Mouse (Mus musculus) neural tube, embryonic 14.5 days (tissue): ENCODE results near the gene Acp7. TPM values are rescaled to one million over a fixed set of nuclear protein-coding genes. Genes with fewer than 3 reads are reported as not detected.
"Not testable (repeated sequence)": the region's sequence is repeated elsewhere in the genome, so short reads cannot be mapped to it uniquely, and the experiment has no call there.

ENCODE experiments used
- ATAC-seq: fragments of 200-750 bp; cut with Nextera tagmentation; 2 replicates; pipeline ENCODE4 v1.8.0; 2017; ENCODE audit warnings: low read depth, mild to moderate bottlenecking, moderate TSS enrichment, moderate library complexity
- H3K27ac ChIP-seq: fragments of 300-500 bp; sonication (generic); 2 replicates; pipeline ENCODE4 v1.5.1; 2014; ENCODE audit warnings: low read depth, mild to moderate bottlenecking, control low read depth, low read length, moderate library complexity, mixed read lengths
- H3K27me3 ChIP-seq: fragments of 300-500 bp; sonication (generic); 2 replicates; pipeline ENCODE4 v1.6.1; 2014; ENCODE audit warnings: low read length; ENCODE audit not compliant: control insufficient read depth, insufficient read depth
- H3K36me3 ChIP-seq: fragments of 300-500 bp; sonication (generic); 2 replicates; pipeline ENCODE4 v1.6.1; 2014; ENCODE audit warnings: low read length, mixed read lengths; ENCODE audit not compliant: control insufficient read depth, insufficient read depth
- H3K4me1 ChIP-seq: fragments of 300-500 bp; sonication (generic); 2 replicates; pipeline ENCODE4 v1.6.1; 2014; ENCODE audit warnings: low read length; ENCODE audit not compliant: control insufficient read depth, insufficient read depth
- H3K4me2 ChIP-seq: fragments of 300-500 bp; sonication (generic); 2 replicates; pipeline ENCODE4 v1.6.1; 2014; ENCODE audit warnings: mild to moderate bottlenecking, low read depth, low read length, control low read depth
- H3K4me3 ChIP-seq: fragments of 300-500 bp; sonication (generic); 2 replicates; pipeline ENCODE4 v1.5.1; 2014; ENCODE audit warnings: low read depth, low read length, control low read depth, mixed read lengths
- H3K9ac ChIP-seq: fragments of 300-500 bp; sonication (generic); replicated peaks from 2 replicates; pipeline ENCODE4 v1.6.1; 2014; ENCODE audit warnings: low read depth, mild to moderate bottlenecking, control low read depth, low read length, mixed read lengths
- H3K9me3 ChIP-seq: fragments of 300-500 bp; sonication (generic); 2 replicates; pipeline ENCODE4 v1.6.1; 2016; ENCODE audit warnings: low read length; ENCODE audit not compliant: control insufficient read depth
- WGBS: fragments of 180-500 bp; shearing (Covaris S2); extraction: QIAGEN DNeasy Blood & Tissue Kit; methylation state at CpG from one replicate; pipeline ENCODE4 v1.1.7; 2014; 5-methylcytosine and 5-hydroxymethylcytosine counted together
- polyA plus RNA-seq: library from polyadenylated mRNA; unstranded; fragments of >200 nt; fragmentation: Nextera tagmentation; extraction: Ambion mirVana; gene quantifications from 2 replicates; pipeline ENCODE4 v1.2.1, GENCODE M21; 2014

Acp7 gene
- polyA plus RNA-seq, result 0.19 TPM in 1 of 2 replicates, not detected in the other

DNA sequence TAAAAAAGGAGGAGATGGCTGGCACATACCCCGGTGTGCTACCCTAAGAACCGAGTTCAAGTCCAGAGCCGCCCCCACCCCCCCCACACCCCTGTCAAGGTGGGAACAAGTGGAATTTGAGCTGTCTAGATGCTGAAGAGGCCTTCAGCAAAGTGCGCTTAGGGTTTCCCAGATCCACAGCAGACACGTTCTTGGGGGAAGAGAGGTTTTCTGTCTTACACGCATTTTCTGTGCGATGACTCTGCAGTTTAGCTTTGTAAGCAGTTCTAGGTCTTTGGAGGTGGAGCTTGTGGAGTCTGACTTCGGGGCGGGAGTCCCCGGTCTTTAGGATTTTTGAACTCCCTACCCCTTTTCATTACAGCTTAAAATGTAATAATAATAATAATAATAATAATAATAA lies at the start of gene Acp7:
Gene Acp7, minus strand, starts transcription at position 260 of the 400 bp plus-strand sequence.
- H3K9me3 ChIP-seq, result no peaks in the 10 kb centered on the region
- ATAC-seq, result no peak
- peak within 1 kb of the TSS; percentile 9 for H3K4me3 ChIP-seq
- no peaks in the 10 kb centered on the region for H3K36me3 ChIP-seq
- H3K4me2 ChIP-seq, result peak within 1 kb of the TSS; percentile 35
- H3K9ac ChIP-seq, result peak within 1 kb of the TSS; percentile 29; the same call in 1 of the 2 replicates
- no peaks in the 10 kb centered on the region for H3K4me1 ChIP-seq
- H3K27ac ChIP-seq, result no peak within 1 kb of the TSS
- WGBS, result 33% methylated on average over 10 of the region's 10 CpGs
- H3K27me3 ChIP-seq, result peaks cover 14% of the 10 kb centered on the region

DNA sequence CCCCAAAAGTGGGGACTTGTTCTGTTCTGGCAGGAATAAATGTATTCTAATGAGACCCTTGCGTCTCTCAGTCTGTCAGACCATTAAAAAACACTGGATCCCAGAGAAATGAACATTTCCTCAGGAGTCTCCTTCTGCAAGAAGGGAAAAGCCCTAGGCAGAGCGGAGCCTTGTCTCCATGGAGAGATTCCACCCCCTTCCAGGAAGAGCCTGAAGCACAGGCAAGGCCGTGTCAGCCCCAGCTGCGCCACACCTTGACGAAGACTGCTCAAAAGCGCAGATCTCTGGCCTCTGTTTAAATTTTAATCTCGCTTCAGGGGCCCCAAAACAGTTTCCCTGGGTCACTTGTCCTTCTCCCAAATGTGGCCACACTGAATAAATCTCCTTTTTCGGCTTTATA lies 46.5 kb upstream of the Acp7 start:
- Histone ChIP-seq H3K9ac (no peak overlapping the region), H3K36me3 (no peaks in the 10 kb centered on the region), H3K9me3 (no peaks in the 10 kb centered on the region), H3K4me1 (no peaks in the 10 kb centered on the region), H3K4me3 (no peak overlapping the region), H3K27me3 (no peaks in the 10 kb centered on the region), H3K4me2 (no peak overlapping the region), H3K27ac (no peak overlapping the region)
- no peak for ATAC-seq
- 92% methylated on average over 8 of the region's 8 CpGs for WGBS

DNA sequence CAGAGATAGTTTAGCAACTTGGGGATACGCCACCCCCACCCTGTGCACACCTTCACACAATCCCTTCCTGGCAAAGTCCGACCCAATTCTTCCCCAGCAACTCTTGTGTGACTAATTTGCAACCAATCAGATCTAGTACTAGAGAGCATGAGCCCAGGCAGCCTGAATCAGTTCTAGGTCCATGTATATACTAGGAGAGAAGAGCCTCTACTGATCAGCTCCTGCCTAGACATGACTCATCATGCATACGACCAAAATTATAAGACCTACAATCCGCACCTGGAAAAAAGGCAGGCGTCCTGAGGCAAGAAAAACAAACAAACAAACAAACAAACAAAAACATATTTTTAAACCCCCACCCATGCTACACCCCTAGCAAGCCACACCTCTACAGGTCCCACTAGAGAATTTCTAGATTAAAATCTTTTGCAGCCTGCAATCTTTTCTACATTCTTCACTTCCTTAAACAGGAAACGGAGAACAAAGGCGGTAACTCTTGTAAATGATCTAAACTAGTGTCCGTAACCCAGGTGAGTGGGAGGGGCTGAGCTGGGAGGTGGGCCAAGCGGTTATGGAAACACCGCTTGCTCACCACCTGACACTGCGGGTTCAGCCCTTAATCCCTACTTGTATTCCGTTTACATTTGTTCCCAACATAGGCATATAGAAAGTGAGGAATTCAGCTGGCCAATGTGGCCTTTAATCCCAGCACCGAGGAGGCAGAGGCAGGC lies 45.8 kb upstream of the Acp7 start:
- no peak for ATAC-seq
- no peak overlapping the region for H3K4me3 ChIP-seq
- no peaks in the 10 kb centered on the region for H3K4me1 ChIP-seq
- WGBS, result 88% methylated on average over 13 of the region's 13 CpGs
- no peaks in the 10 kb centered on the region for H3K36me3 ChIP-seq
- H3K27ac ChIP-seq, result no peak overlapping the region
- H3K27me3 ChIP-seq, result no peaks in the 10 kb centered on the region
- H3K4me2 ChIP-seq, result no peak overlapping the region
- no peaks in the 10 kb centered on the region for H3K9me3 ChIP-seq
- H3K9ac ChIP-seq, result no peak overlapping the region

DNA sequence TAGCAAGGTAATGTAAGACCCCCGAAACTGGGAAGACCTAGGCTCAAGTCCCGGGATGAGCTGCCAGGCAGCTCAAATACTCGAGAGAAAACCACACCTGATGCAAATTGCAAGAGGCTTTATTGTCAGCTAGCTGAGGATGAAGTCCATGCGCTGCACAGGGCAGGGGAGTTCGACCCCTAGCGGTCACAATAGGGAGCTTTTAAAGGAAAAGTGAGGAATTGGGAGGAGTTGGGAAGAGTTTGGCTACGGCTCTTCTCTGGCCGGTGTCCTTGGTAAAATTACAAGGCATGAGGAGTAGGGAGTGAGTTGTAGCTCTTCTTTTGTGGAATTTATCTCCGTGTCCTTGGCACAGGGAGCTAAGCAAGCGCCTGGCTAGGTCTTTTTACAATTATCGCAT lies 44.6 kb upstream of the Acp7 start:
- ATAC-seq, result no peak
- 46% methylated on average over 11 of the region's 11 CpGs for WGBS
- H3K9me3 ChIP-seq, result no peaks in the 10 kb centered on the region
- no peaks in the 10 kb centered on the region for H3K27me3 ChIP-seq
- no peaks in the 10 kb centered on the region for H3K4me1 ChIP-seq
- H3K27ac ChIP-seq, result no peak overlapping the region
- H3K4me3 ChIP-seq, result no peak overlapping the region
- H3K36me3 ChIP-seq, result no peaks in the 10 kb centered on the region
- no peak overlapping the region for H3K4me2 ChIP-seq
- no peak overlapping the region for H3K9ac ChIP-seq

DNA sequence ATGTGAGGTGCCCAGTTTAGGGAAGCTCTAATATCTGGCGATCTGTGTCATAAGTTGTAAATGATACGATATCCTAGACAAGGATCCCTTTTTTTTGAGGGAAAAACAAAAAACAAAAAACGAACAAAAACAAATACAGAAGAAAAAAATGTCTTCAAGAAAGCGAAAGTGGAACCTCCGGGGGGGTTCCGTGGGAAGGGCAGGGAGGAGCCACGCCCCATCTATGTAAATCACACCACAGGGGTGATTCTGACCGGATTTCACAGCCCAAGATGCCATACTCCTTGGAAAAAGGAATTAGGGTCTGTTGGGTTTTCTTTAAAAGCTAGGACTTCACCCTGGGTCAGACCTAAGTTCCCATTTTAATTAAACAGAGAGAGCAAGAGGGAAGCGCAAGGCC lies 43.9 kb upstream of the Acp7 start:
- Histone ChIP-seq H3K4me3 (no peak overlapping the region), H3K4me1 (no peaks in the 10 kb centered on the region), H3K9ac (no peak overlapping the region), H3K27ac (no peak overlapping the region), H3K4me2 (no peak overlapping the region), H3K27me3 (no peaks in the 10 kb centered on the region), H3K9me3 (no peaks in the 10 kb centered on the region), H3K36me3 (no peaks in the 10 kb centered on the region)
- ATAC-seq, result no peak
- 85% methylated on average over 9 of the region's 9 CpGs for WGBS

DNA sequence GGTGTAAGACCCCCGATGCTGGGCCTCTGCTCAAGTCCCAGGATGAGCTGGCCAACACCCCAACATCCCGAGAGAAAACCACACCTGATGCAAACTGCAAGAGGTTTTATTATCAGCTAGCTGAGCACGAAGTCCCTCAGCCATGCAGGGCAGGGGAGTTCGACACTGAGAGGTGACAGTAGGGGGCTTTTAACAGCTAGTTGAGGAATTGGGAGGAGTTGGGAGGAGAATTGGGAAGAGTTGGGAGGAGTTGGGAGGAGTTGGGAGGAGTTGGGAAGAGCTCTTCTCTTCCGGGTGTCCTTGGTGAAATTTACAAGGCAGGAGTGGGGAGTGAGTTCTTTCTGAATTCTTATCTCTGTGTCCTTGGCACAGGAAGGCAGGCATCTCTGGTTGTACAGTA lies 41.7 kb upstream of the Acp7 start:
- H3K9ac ChIP-seq, H3K4me3 ChIP-seq, H3K9me3 ChIP-seq, H3K4me1 ChIP-seq, H3K4me2 ChIP-seq, H3K36me3 ChIP-seq, H3K27ac ChIP-seq, H3K27me3 ChIP-seq, ATAC-seq: not testable (repeated sequence)
- 64% methylated on average over 5 of the region's 5 CpGs for WGBS

DNA sequence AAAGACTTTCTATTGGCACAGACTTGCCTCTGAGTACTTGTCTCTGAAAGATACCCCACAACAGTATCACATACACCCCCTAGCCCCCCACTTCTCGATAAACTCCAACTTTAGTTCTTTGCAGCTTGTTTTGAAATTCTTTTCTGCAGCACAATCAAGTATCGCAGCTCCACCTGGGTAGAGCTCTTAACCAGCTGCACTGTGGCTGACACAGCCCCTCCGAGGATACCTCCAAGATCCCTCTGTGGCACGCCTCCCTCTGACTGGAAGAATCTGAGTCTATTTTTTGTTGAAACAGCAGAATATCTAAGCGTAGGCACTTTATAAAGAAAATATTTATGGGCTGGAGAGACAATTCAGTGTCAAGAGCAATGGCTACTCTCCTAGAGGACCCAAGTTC lies 41.1 kb upstream of the Acp7 start:
- no peak overlapping the region for H3K4me2 ChIP-seq
- ATAC-seq, result no peak
- no peak overlapping the region for H3K4me3 ChIP-seq

DNA sequence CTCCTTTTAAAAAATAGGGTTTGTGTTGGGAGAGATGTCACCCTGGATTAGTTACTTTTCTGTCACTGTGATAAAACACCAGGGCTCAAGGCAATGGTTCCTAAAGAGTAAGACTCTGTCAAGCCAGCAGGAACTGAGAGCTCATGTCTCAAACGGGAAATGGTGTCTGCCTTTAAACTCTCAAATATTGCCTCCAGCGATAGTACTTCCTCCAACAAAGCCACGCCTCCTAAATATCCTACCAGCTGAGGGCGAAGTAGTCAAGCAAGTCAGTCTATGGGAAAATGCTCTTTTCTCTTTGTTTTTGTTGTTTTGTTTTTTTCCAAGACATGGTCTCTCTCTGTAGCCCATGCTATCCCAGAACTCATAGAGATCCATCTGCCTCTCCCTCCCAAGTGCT lies 40.0 kb upstream of the Acp7 start:
- Histone ChIP-seq H3K27ac (no peak overlapping the region), H3K27me3 (no peaks in the 10 kb centered on the region), H3K4me3 (no peak overlapping the region), H3K9ac (no peak overlapping the region), H3K4me2 (no peak overlapping the region), H3K36me3 (no peaks in the 10 kb centered on the region), H3K4me1 (no peaks in the 10 kb centered on the region), H3K9me3 (no peaks in the 10 kb centered on the region)
- ATAC-seq, result no peak
- 75% methylated on average over 4 of the region's 4 CpGs for WGBS

More for the DNA sequence above, 41.1 kb upstream of the Acp7 start:
- Histone ChIP-seq H3K4me1 (no peaks in the 10 kb centered on the region), H3K27me3 (no peaks in the 10 kb centered on the region), H3K9me3 (no peaks in the 10 kb centered on the region), H3K36me3 (no peaks in the 10 kb centered on the region), H3K9ac (no peak overlapping the region), H3K27ac (no peak overlapping the region)
- 94% methylated on average over 5 of the region's 5 CpGs for WGBS

DNA sequence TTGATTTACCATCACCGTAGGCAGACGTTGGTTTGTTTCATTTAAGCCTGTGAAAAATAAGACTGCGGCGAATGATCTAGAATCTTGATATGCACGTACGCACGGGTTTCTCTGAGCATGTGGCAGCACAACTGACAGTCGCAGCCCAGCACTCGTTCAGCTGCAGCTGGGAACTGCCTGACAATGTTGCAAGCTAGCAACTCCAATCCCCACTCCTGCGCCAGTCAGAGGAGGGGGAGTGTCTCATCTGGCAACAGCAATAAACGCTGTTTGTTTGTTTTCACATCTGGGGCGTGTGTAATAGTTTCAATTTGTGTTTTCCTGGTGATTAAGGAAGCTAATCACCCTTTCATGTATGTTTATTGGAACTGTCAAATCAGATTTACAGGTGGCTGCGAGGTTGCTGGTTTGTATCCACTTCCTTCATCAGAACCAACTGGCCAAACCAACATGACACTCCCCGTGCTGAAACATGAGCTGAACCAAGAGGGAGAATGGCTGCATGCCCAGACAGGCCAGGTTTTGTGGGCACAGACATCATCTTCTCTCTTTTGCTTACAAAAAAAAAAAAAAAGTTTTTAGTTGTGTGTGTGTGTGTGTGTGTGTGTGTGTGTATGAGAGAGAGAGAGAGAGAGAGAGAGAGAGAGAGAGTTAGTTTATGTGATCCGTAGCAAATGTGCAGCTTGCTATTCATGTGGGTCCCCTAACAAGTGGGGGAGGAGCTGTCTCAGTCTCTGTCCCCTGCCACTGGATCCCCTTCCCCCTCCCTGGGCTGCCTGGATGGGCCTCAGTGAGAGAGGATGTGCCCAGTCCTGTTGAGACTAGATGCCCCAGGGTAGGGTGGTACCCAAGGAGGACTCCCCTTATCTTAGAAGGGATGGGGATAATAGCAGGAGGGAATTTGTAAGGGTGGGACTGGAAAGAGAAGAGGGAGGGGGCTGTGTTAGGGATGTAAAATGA lies 34.8 kb upstream of the Acp7 start:
- Histone ChIP-seq H3K4me2 (peak overlapping the region; percentile 23; the same call in 1 of the 2 replicates), H3K4me1 (no peaks in the 10 kb centered on the region), H3K9ac (0 out of 2 replicates have a peak overlapping the region, but pooled peaks have one; percentile 37), H3K27me3 (no peaks in the 10 kb centered on the region), H3K9me3 (no peaks in the 10 kb centered on the region), H3K4me3 (no peak overlapping the region), H3K27ac (no peak overlapping the region), H3K36me3 (no peaks in the 10 kb centered on the region)
- 21% methylated on average over 15 of the region's 15 CpGs for WGBS
- no peak for ATAC-seq
